Mouse (Mus musculus) E14TG2a.4 (cell line): ENCODE data around the gene Aip.
"Not testable (repeated sequence)": the region's sequence is repeated elsewhere in the genome, so short reads cannot be mapped to it uniquely, and the experiment has no call there.

Experiments used
- H3K27me3 ChIP-seq: 2 replicates; pipeline ENCODE4 v1.6.1; 2014; ENCODE audit warnings: low read length, control low read depth; ENCODE audit not compliant: insufficient read depth
- H3K36me3 ChIP-seq: 2 replicates; pipeline ENCODE4 v1.6.1; 2014; ENCODE audit warnings: low read length, control low read depth; ENCODE audit not compliant: insufficient read depth
- H3K4me1 ChIP-seq: replicated peaks from 2 replicates; pipeline ENCODE4 v1.6.1; 2014; ENCODE audit warnings: low read depth, low read length, control low read depth
- H3K4me3 ChIP-seq: replicated peaks from 2 replicates; pipeline ENCODE4 v1.5.1; 2014; ENCODE audit warnings: mild to moderate bottlenecking, low read length
- H3K9me3 ChIP-seq: 2 replicates; pipeline ENCODE4 v1.6.1; 2014; ENCODE audit warnings: low read length, control low read depth
- CTCF ChIP-seq: conservative IDR thresholded peaks from 2 replicates; pipeline ENCODE4 v1.5.1; 2014; ENCODE audit warnings: low read length
- NANOG ChIP-seq: IDR thresholded peaks from 2 replicates; pipeline ENCODE4 v1.6.1; 2014; ENCODE audit warnings: borderline replicate concordance, low read length, mixed read lengths
- POU5F1 ChIP-seq: IDR thresholded peaks from 2 replicates; pipeline ENCODE4 v1.6.1; 2014; ENCODE audit warnings: low read length, borderline replicate concordance

Gene Aip

DNA sequence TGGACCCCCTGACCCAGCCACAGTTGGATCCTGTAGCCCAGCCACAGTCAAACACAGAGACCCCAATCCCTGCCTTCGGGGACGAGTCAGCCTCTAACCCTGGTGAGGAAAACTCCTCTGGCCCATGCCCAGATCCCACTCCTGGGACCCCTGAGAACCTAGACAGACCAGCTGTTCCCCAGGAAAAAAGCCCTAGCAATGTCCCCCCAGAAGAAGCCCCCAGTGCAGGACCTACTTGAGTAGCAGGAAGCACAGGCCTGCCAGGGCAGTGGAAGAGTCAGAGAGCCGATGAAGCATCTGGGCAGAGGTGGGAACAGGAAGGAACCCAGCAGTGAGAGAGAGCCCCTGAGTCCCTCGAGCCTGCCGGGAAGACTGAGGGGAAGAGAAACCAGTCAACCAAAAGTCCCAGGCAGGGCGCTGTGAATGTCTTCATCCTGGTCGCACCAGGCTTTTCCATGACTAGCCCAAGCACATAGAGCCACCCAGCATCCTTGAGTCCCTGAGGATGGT, 18.2 kb upstream of the Aip start, which contains the start of gene Cabp4:
TSS of gene Cabp4 (minus strand) at position 275 of the 510 bp plus-strand sequence.
- peaks cover 19% of the 10 kb centered on the region for H3K27me3 ChIP-seq
- no peaks in the 10 kb centered on the region for H3K9me3 ChIP-seq
- peaks cover 70% of the 10 kb centered on the region for H3K4me1 ChIP-seq
- H3K4me3 ChIP-seq, result no peak within 1 kb of the TSS
- no peaks in the 10 kb centered on the region for H3K36me3 ChIP-seq
- TF ChIP-seq POU5F1, result no peak
- TF ChIP-seq CTCF, result no peak
- TF ChIP-seq NANOG, result no peak

- no peaks in the 10 kb centered on the region for H3K9me3 ChIP-seq
- H3K4me3 ChIP-seq, result no peak overlapping the region
- TF ChIP-seq NANOG (no peak), POU5F1 (no peak), CTCF (no peak)
- peaks cover 19% of the 10 kb centered on the region for H3K27me3 ChIP-seq
- H3K36me3 ChIP-seq, result no peaks in the 10 kb centered on the region
- H3K4me1 ChIP-seq, result peaks cover 74% of the 10 kb centered on the region
Measured at GRCm38 (mm10) chr19:4142416-4143173, 16.9 kb upstream of the Aip start.

GRCm38 (mm10) chr19:4140147-4140546, 14.5 kb upstream of the Aip start:
- peaks cover 73% of the 10 kb centered on the region for H3K4me1 ChIP-seq
- no peaks in the 10 kb centered on the region for H3K9me3 ChIP-seq
- H3K27me3 ChIP-seq, result peaks cover 19% of the 10 kb centered on the region
- H3K4me3 ChIP-seq, result no peak overlapping the region
- no peak for TF ChIP-seq CTCF
- TF ChIP-seq POU5F1, result no peak
- no peak for TF ChIP-seq NANOG
- no peaks in the 10 kb centered on the region for H3K36me3 ChIP-seq

- no peaks in the 10 kb centered on the region for H3K36me3 ChIP-seq
- H3K9me3 ChIP-seq, result no peaks in the 10 kb centered on the region
- peaks cover 73% of the 10 kb centered on the region for H3K4me1 ChIP-seq
- H3K27me3 ChIP-seq, result peaks cover 19% of the 10 kb centered on the region
- TF ChIP-seq POU5F1, result no peak
- peak within 1 kb of the TSS; percentile 7; the same call in 1 of the 2 replicates for H3K4me3 ChIP-seq
Measured at GRCm38 (mm10) chr19:4139446-4139845, 13.8 kb upstream of the Aip start, which contains the start of gene Gpr152. Gene Gpr152 (plus strand): TSS chr19:4139787.

GRCm38 (mm10) chr19:4137913-4138312, 12.3 kb upstream of the Aip start:
- TF ChIP-seq CTCF (no peak), NANOG (no peak), POU5F1 (no peak)
- H3K9me3 ChIP-seq, result no peaks in the 10 kb centered on the region
- H3K4me3 ChIP-seq, result no peak overlapping the region
- H3K36me3 ChIP-seq, result peaks cover 6% of the 10 kb centered on the region
- peaks cover 85% of the 10 kb centered on the region for H3K4me1 ChIP-seq
- H3K27me3 ChIP-seq, result peaks cover 6% of the 10 kb centered on the region

- no peak for TF ChIP-seq NANOG
- TF ChIP-seq CTCF, result peak; percentile 24
- no peak for TF ChIP-seq POU5F1
- peaks cover 6% of the 10 kb centered on the region; the same call in 1 of the 2 replicates for H3K27me3 ChIP-seq
Measured at GRCm38 (mm10) chr19:4136463-4136862, 10.8 kb upstream of the Aip start.

GRCm38 (mm10) chr19:4135963-4136345, 10.3 kb upstream of the Aip start:
- not testable (repeated sequence) for H3K4me3 ChIP-seq, H3K27me3 ChIP-seq, H3K9me3 ChIP-seq
- peaks cover 95% of the 10 kb centered on the region for H3K4me1 ChIP-seq
- peaks cover 26% of the 10 kb centered on the region for H3K36me3 ChIP-seq
- TF ChIP-seq CTCF, result peak; percentile 40

More at GRCm38 (mm10) chr19:4136463-4136862, 10.8 kb upstream of the Aip start:
- Histone ChIP-seq H3K4me3 (no peak overlapping the region; the same call in 1 of the 2 replicates), H3K4me1 (peaks cover 95% of the 10 kb centered on the region), H3K36me3 (peaks cover 21% of the 10 kb centered on the region), H3K9me3 (no peaks in the 10 kb centered on the region)

DNA sequence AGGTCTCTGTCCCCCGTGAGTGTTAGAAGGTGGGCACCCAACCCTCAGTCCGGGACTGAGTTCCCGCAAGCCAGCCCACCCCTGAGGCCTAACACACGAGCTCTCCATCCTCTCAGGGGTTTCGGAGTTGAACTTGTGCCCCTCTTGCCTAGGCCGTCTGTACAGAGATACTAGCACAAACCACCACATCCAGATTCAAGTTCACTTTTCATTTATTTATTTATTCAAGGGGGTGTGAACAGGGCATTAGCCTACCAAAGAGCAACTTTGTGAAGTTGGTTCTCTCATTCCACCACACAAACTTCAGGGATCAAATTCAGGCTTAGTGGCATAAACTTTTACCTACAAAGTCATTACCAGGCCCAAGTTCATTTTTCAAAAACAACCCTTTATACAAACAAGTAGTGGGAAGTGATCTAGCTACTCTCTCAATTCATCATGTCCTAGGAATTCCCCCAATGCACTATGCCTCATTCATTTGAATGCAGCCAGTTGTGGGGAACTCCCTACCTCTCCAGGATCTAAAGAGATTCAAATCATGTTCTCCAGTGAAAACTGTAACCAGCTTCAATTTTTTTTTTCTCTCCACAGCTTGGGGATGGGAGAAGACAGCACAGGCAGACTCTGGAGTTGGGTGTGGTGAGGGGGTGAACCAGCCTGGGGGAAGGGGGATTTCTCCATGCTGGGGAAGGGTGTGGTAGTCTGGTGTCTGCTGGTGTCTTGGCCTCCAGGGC, 9.7 kb upstream of the Aip start:
- 0 out of 2 replicates have a peak overlapping the region, but pooled peaks have one; percentile 21 for H3K4me3 ChIP-seq
- H3K9me3 ChIP-seq, result not testable (repeated sequence)
- peaks cover 27% of the 10 kb centered on the region for H3K36me3 ChIP-seq

GRCm38 (mm10) chr19:4134354-4134753, 8.7 kb upstream of the Aip start:
- TF ChIP-seq NANOG (no peak), POU5F1 (no peak), CTCF (no peak)
- no peaks in the 10 kb centered on the region for H3K9me3 ChIP-seq
- peaks cover 37% of the 10 kb centered on the region for H3K36me3 ChIP-seq
- no peaks in the 10 kb centered on the region for H3K27me3 ChIP-seq
- peaks cover 95% of the 10 kb centered on the region for H3K4me1 ChIP-seq
- no peak overlapping the region for H3K4me3 ChIP-seq

More for the DNA sequence above, 9.7 kb upstream of the Aip start:
- H3K27me3 ChIP-seq, result not testable (repeated sequence)
- peaks cover 95% of the 10 kb centered on the region for H3K4me1 ChIP-seq
